Mouse (Mus musculus) forebrain, embryonic 12.5 days (tissue): ENCODE data around the gene Chst11. TPM values are rescaled to one million over a fixed set of nuclear protein-coding genes. Genes with fewer than 3 reads are reported as not detected.

Source experiments
- ATAC-seq: fragments of 200-750 bp; cut with Nextera tagmentation; 2 replicates; pipeline ENCODE4 v1.8.0; 2017; ENCODE audit warnings: moderate TSS enrichment; ENCODE audit not compliant: low FRiP score
- H3K27ac ChIP-seq: fragments of 300-500 bp; sonication (generic); 2 replicates; pipeline ENCODE4 v1.5.1; 2016; ENCODE audit warnings: mild to moderate bottlenecking
- H3K27me3 ChIP-seq: fragments of 300-500 bp; sonication (generic); 2 replicates; pipeline ENCODE4 v1.6.1; 2016; ENCODE audit warnings: mild to moderate bottlenecking
- H3K36me3 ChIP-seq: fragments of 300-500 bp; sonication (generic); replicated peaks from 2 replicates; pipeline ENCODE4 v1.6.1; 2016; ENCODE audit warnings: mild to moderate bottlenecking
- H3K4me1 ChIP-seq: fragments of 300-500 bp; sonication (generic); 2 replicates; pipeline ENCODE4 v1.6.1; 2016
- H3K4me2 ChIP-seq: fragments of 300-500 bp; sonication (generic); 2 replicates; pipeline ENCODE4 v1.6.1; 2016; ENCODE audit warnings: mild to moderate bottlenecking, moderate library complexity
- H3K4me3 ChIP-seq: fragments of 300-500 bp; sonication (generic); replicated peaks from 2 replicates; pipeline ENCODE4 v1.5.1; 2016; ENCODE audit warnings: mild to moderate bottlenecking
- H3K9ac ChIP-seq: fragments of 300-500 bp; sonication (generic); 2 replicates; pipeline ENCODE4 v1.6.1; 2016; ENCODE audit warnings: mild to moderate bottlenecking
- H3K9me3 ChIP-seq: fragments of 300-500 bp; sonication (generic); 2 replicates; pipeline ENCODE4 v1.6.1; 2016
- WGBS: fragments of 180-500 bp; shearing (Covaris S2); methylation state at CpG from one replicate; pipeline ENCODE4 v1.1.7; 2016; 5-methylcytosine and 5-hydroxymethylcytosine counted together
- polyA plus RNA-seq: library from polyadenylated mRNA; unstranded; fragments of >200 nt; fragmentation: Nextera tagmentation; extraction: Ambion mirVana; gene quantifications from 2 replicates; pipeline ENCODE4 v1.2.1, GENCODE M21; 2016

Chst11 gene
- polyA plus RNA-seq, 1 experiment from 2014 or later, result 2.6 TPM

GRCm38 (mm10) chr10:83141434-83141833 is 156.1 kb downstream of the Chst11 start:
- Histone ChIP-seq H3K9me3 (no peaks in the 10 kb centered on the region), H3K4me2 (no peak overlapping the region), H3K4me1 (peaks cover 33% of the 10 kb centered on the region; the same call in 1 of the 2 replicates), H3K27me3 (0 out of 2 replicates have a peak, but pooled peaks cover 4% of the 10 kb centered on the region), H3K27ac (no peak overlapping the region), H3K9ac (no peak overlapping the region), H3K4me3 (no peak overlapping the region), H3K36me3 (no peaks in the 10 kb centered on the region)
- 98% methylated on average over 5 of the region's 5 CpGs for whole genome bisulfite sequencing
- no peak for ATAC-seq

DNA sequence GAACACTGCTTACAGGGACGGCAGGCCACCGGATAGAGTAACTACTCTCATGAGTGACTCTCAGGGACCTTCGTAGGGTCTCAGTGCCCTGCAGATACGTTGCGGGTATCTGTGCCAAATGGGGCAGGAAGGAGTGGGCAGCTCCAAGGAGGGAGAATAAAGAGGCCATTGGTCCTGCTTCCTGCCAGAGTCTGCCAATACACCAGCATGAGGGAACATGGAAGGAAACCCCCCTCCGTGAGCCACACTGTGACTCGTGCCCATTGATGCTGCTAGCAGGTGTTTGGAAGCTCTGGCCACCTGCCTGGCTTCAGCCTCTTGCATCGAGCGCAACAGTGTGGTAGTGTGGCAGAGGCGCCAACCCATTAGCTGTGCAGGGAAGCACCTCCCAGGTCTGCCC is 157.8 kb downstream of the Chst11 start:
- no peak for ATAC-seq
- Histone ChIP-seq H3K9ac (no peak overlapping the region), H3K9me3 (no peaks in the 10 kb centered on the region), H3K36me3 (no peaks in the 10 kb centered on the region), H3K4me2 (no peak overlapping the region), H3K27me3 (no peaks in the 10 kb centered on the region), H3K4me3 (no peak overlapping the region), H3K27ac (no peak overlapping the region), H3K4me1 (peaks cover 28% of the 10 kb centered on the region; the same call in 1 of the 2 replicates)
- 95% methylated on average over 10 of the region's 10 CpGs for WGBS

- Histone ChIP-seq H3K4me2 (no peak overlapping the region), H3K4me1 (peaks cover 23% of the 10 kb centered on the region), H3K9ac (no peak overlapping the region), H3K27ac (no peak overlapping the region), H3K9me3 (no peaks in the 10 kb centered on the region), H3K27me3 (no peaks in the 10 kb centered on the region), H3K36me3 (no peaks in the 10 kb centered on the region), H3K4me3 (no peak overlapping the region)
- 21% methylated on average over 14 of the region's 14 CpGs for WGBS
- ATAC-seq, result peak; percentile 50; the same call in 1 of the 2 replicates
Observed at GRCm38 (mm10) chr10:83145836-83146235, 160.5 kb downstream of the Chst11 start.

DNA sequence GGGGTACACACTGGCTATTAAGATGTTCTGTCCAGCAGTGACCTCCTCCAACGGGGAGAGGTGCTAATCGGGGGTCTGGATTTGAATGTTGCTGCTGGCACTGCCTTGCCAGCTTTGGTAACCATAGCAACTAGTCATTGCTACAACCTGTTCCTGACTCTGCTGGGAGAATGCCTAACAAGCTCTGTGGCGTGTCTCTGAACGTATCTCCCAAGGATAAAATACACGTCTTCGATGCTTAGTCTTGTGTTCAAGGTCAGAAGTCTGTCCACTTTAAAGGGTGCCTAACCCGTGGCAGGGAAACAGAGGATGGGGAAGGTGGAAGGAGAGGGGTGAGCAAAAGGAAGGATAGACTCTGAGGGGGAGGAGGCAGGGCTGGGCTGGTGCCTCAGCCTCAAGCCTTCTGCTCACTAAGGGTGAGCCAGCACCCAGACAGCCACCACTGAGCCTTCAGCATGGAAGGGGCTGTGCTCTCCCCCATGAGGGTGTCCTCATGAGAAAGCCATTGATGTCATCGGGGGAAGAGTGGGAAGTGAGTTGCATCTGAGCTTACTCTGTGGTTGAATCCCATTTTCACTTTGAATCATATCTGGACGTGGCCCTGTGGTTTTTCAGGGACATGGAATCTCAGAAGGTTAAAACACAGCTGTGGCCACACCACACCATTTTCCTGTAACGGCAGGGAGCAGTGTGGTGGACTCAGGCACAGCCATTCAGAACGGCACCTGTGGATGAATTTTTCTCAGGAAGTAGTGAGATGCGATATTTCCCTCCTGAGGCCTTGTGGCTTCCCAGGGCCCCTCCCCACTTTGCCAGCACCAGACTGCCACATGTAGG is 164.3 kb downstream of the Chst11 start:
- H3K36me3 ChIP-seq, result no peaks in the 10 kb centered on the region
- 68% methylated on average over 12 of the region's 12 CpGs for WGBS
- no peak overlapping the region for H3K4me2 ChIP-seq
- H3K9ac ChIP-seq, result no peak overlapping the region
- no peak overlapping the region for H3K4me3 ChIP-seq
- H3K27me3 ChIP-seq, result no peaks in the 10 kb centered on the region
- H3K9me3 ChIP-seq, result no peaks in the 10 kb centered on the region
- no peak overlapping the region for H3K27ac ChIP-seq
- no peak; the same call in 1 of the 2 replicates for ATAC-seq
- peaks cover 27% of the 10 kb centered on the region for H3K4me1 ChIP-seq

GRCm38 (mm10) chr10:83150587-83150986 is 165.3 kb downstream of the Chst11 start:
- WGBS, result 93% methylated on average over 7 of the region's 7 CpGs
- Histone ChIP-seq H3K4me2 (no peak overlapping the region), H3K4me1 (peaks cover 25% of the 10 kb centered on the region), H3K36me3 (no peaks in the 10 kb centered on the region), H3K27me3 (no peaks in the 10 kb centered on the region), H3K4me3 (no peak overlapping the region), H3K27ac (no peak overlapping the region), H3K9ac (no peak overlapping the region), H3K9me3 (no peaks in the 10 kb centered on the region)
- no peak for ATAC-seq

- 93% methylated on average over 6 of the region's 6 CpGs for WGBS
- H3K27ac ChIP-seq, result no peak overlapping the region
- H3K4me1 ChIP-seq, result peaks cover 18% of the 10 kb centered on the region
- H3K27me3 ChIP-seq, result no peaks in the 10 kb centered on the region
- H3K36me3 ChIP-seq, result no peaks in the 10 kb centered on the region
- ATAC-seq, result no peak
- no peak overlapping the region for H3K4me2 ChIP-seq
- H3K9ac ChIP-seq, result no peak overlapping the region
- H3K9me3 ChIP-seq, result no peaks in the 10 kb centered on the region
- no peak overlapping the region for H3K4me3 ChIP-seq
Observed at GRCm38 (mm10) chr10:83151362-83151761, 166.1 kb downstream of the Chst11 start.

DNA sequence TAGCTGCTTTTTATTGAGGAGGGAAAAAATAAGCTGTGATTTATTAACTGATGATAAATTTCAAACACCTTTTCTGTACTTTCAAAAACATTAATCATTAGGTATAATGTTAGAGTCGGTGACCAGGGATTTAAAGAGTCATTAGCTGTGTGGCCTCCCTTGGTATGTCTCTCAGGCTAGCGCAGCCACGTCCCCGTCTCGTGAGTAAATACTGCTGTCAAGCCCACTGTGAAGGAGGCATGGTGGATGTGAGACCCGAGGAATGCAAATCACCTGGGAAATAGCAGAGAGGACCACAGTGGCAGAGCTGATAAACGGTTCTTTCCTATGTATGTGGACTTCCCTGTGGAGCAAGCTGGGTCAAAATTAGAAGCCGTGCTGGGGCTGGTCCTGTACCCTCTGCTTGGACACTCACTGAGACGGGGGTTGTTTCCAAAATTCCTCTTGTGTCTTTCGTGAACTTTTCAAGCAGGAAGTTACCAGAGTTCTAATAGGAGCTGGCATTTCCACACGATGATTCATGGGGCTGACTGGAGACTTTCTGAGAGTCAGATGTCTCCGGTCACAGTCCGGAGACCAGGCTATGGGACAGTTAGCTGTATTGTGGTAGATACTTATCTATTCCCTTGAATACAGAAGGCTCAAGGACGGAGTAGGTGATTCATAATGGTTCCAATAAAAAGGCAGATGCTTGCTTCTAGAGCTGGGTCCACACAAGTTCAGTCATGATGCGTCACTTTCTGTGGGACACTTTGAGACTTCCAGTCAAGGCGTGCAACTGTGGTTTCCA is 166.8 kb downstream of the Chst11 start:
- 78% methylated on average over 16 of the region's 16 CpGs for WGBS
- H3K9ac ChIP-seq, result no peak overlapping the region
- H3K36me3 ChIP-seq, result no peaks in the 10 kb centered on the region
- no peak overlapping the region for H3K4me3 ChIP-seq
- no peak overlapping the region for H3K27ac ChIP-seq
- H3K27me3 ChIP-seq, result no peaks in the 10 kb centered on the region
- no peak overlapping the region for H3K4me2 ChIP-seq
- H3K4me1 ChIP-seq, result peaks cover 16% of the 10 kb centered on the region
- no peak for ATAC-seq
- no peaks in the 10 kb centered on the region for H3K9me3 ChIP-seq

DNA sequence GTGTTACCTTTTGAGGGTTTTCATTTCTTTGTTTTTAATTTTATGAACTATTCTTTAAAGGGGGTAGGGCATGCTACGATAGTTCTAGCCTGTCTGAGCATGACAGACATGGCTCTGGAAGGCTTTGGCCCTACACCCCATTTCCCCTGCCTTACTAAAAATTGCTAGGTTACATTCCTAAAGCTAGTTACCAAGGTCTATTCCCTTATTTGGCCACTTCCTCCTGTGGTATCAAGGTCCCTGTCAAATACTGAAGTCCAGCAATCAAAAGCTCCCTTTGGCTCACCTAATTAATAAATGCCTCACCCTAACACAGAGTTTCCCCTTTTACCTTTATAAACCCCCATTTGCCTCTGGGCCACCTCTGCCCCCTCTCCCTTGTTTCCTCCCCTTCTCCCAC is 167.4 kb downstream of the Chst11 start:
- Histone ChIP-seq H3K4me3 (no peak overlapping the region), H3K27ac (no peak overlapping the region), H3K27me3 (no peaks in the 10 kb centered on the region), H3K36me3 (no peaks in the 10 kb centered on the region), H3K9ac (no peak overlapping the region), H3K4me1 (peaks cover 21% of the 10 kb centered on the region), H3K9me3 (no peaks in the 10 kb centered on the region), H3K4me2 (no peak overlapping the region)
- no peak for ATAC-seq
- WGBS, result 92% methylated on average over 1 of the region's 1 CpGs

- H3K36me3 ChIP-seq, result no peaks in the 10 kb centered on the region
- no peak for ATAC-seq
- no peak overlapping the region for H3K4me2 ChIP-seq
- H3K27me3 ChIP-seq, result no peaks in the 10 kb centered on the region
- peaks cover 27% of the 10 kb centered on the region for H3K4me1 ChIP-seq
- H3K9ac ChIP-seq, result no peak overlapping the region
- no peak overlapping the region for H3K4me3 ChIP-seq
- H3K27ac ChIP-seq, result no peak overlapping the region
- no peaks in the 10 kb centered on the region for H3K9me3 ChIP-seq
- 90% methylated on average over 5 of the region's 5 CpGs for WGBS
Observed at GRCm38 (mm10) chr10:83153374-83153773, 168.1 kb downstream of the Chst11 start.

- no peak overlapping the region for H3K4me3 ChIP-seq
- WGBS, result 89% methylated on average over 9 of the region's 9 CpGs
- no peak overlapping the region for H3K4me2 ChIP-seq
- H3K36me3 ChIP-seq, result no peaks in the 10 kb centered on the region
- no peak overlapping the region for H3K9ac ChIP-seq
- no peak for ATAC-seq
- H3K9me3 ChIP-seq, result no peaks in the 10 kb centered on the region
- no peaks in the 10 kb centered on the region for H3K27me3 ChIP-seq
- H3K27ac ChIP-seq, result no peak overlapping the region
- H3K4me1 ChIP-seq, result peaks cover 29% of the 10 kb centered on the region
Observed at GRCm38 (mm10) chr10:83153887-83154286, 168.6 kb downstream of the Chst11 start.

GRCm38 (mm10) chr10:83157289-83157688 is 172.0 kb downstream of the Chst11 start:
- Histone ChIP-seq H3K36me3 (no peaks in the 10 kb centered on the region), H3K27ac (no peak overlapping the region), H3K4me1 (peaks cover 25% of the 10 kb centered on the region), H3K27me3 (no peaks in the 10 kb centered on the region), H3K4me2 (no peak overlapping the region), H3K9ac (no peak overlapping the region), H3K9me3 (no peaks in the 10 kb centered on the region), H3K4me3 (no peak overlapping the region)
- no peak for ATAC-seq
- 47% methylated on average over 5 of the region's 5 CpGs for WGBS

DNA sequence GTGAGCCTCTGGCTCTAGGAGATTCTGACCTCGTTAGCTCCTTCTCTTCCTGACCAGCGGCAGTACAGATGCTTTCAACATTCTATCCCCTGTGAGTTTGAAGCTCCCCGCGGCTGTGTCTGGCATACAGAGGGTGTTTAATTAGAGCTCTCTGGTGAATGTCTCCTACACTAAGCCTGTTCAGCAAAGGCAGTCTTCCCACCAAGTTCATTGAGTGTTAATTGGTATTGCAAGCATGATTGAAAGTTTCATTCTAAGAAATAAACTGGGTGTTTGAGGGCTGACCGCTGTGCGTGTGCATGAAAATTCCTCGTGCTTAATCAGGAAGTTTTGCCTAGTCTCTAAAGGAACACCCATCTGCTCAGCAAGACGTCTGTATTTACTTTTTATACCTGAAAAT is 173.0 kb downstream of the Chst11 start:
- peak overlapping the region; percentile 43 for H3K27ac ChIP-seq
- WGBS, result 30% methylated on average over 8 of the region's 8 CpGs
- H3K4me1 ChIP-seq, result peaks cover 27% of the 10 kb centered on the region
- H3K27me3 ChIP-seq, result no peaks in the 10 kb centered on the region
- H3K9me3 ChIP-seq, result no peaks in the 10 kb centered on the region
- no peaks in the 10 kb centered on the region for H3K36me3 ChIP-seq
- H3K4me3 ChIP-seq, result no peak overlapping the region
- peak; percentile 69; the same call in 1 of the 2 replicates for ATAC-seq
- no peak overlapping the region for H3K4me2 ChIP-seq
- no peak overlapping the region for H3K9ac ChIP-seq
